Mouse (Mus musculus) neural tube, embryonic 11.5 days (tissue): ENCODE results near the gene Pcsk1n. TPM values are rescaled to one million over a fixed set of nuclear protein-coding genes. Genes with fewer than 3 reads are reported as not detected.
A peak's percentile ranks its signal among the peaks of the same experiment; 100 is the strongest.
"Not testable (repeated sequence)": the region's sequence is repeated elsewhere in the genome, so short reads cannot be mapped to it uniquely, and the experiment has no call there.

ENCODE experiments used
- ATAC-seq: fragments of 200-750 bp; cut with Nextera tagmentation; 2 replicates; pipeline ENCODE4 v1.8.0; 2017; ENCODE audit warnings: moderate number of reproducible peaks, mild to moderate bottlenecking, moderate TSS enrichment, moderate library complexity; ENCODE audit not compliant: insufficient read depth, low FRiP score, low TSS enrichment
- DNase-seq: peaks from one replicate; pipeline ENCODE4 v3.0.0-alpha.2; 2015; ENCODE audit warnings: low spot score
- H3K27ac ChIP-seq: fragments of 300-500 bp; sonication (generic); 2 replicates; pipeline ENCODE4 v1.5.1; 2014; ENCODE audit warnings: low read depth, mild to moderate bottlenecking, low read length
- H3K27me3 ChIP-seq: fragments of 300-500 bp; sonication (generic); 2 replicates; pipeline ENCODE4 v1.6.1; 2014; ENCODE audit warnings: mild to moderate bottlenecking, low read length, mixed read lengths; ENCODE audit not compliant: control insufficient read depth, insufficient read depth
- H3K36me3 ChIP-seq: fragments of 300-500 bp; sonication (generic); 2 replicates; pipeline ENCODE4 v1.6.1; 2014; ENCODE audit warnings: mild to moderate bottlenecking, low read length, moderate library complexity, mixed read lengths; ENCODE audit not compliant: control insufficient read depth, insufficient read depth
- H3K4me1 ChIP-seq: fragments of 300-500 bp; sonication (generic); 2 replicates; pipeline ENCODE4 v1.6.1; 2014; ENCODE audit warnings: low read length, mixed read lengths; ENCODE audit not compliant: control insufficient read depth, insufficient read depth
- H3K4me2 ChIP-seq: fragments of 300-500 bp; sonication (generic); 2 replicates; pipeline ENCODE4 v1.6.1; 2014; ENCODE audit warnings: low read depth, mild to moderate bottlenecking, moderate library complexity
- H3K4me3 ChIP-seq: fragments of 300-500 bp; sonication (generic); 2 replicates; pipeline ENCODE4 v1.5.1; 2014; ENCODE audit warnings: low read depth, low read length
- H3K9ac ChIP-seq: fragments of 300-500 bp; sonication (generic); 2 replicates; pipeline ENCODE4 v1.6.1; 2014; ENCODE audit warnings: mild to moderate bottlenecking, low read length
- H3K9me3 ChIP-seq: fragments of 300-500 bp; sonication (generic); 2 replicates; pipeline ENCODE4 v1.6.1; 2016; ENCODE audit warnings: low read length; ENCODE audit not compliant: control insufficient read depth
- WGBS: fragments of 180-500 bp; shearing (Covaris S2); extraction: QIAGEN DNeasy Blood & Tissue Kit; methylation state at CpG from one replicate; pipeline ENCODE4 v1.1.7; 2014; 5-methylcytosine and 5-hydroxymethylcytosine counted together
- polyA plus RNA-seq: library from polyadenylated mRNA; unstranded; fragments of >200 nt; fragmentation: Nextera tagmentation; extraction: Ambion mirVana; gene quantifications from 2 replicates; pipeline ENCODE4 v1.2.1, GENCODE M21; 2014

The Pcsk1n gene
- polyA plus RNA-seq, 1 experiment from 2014 or later = 33.1 TPM

- H3K27me3 ChIP-seq = no peaks in the 10 kb centered on the region
- peak within 1 kb of the TSS; percentile 49 for H3K4me2 ChIP-seq
- H3K9me3 ChIP-seq = no peaks in the 10 kb centered on the region
- peak within 1 kb of the TSS; percentile 58 for H3K9ac ChIP-seq
- WGBS = 14% methylated on average over 62 of the region's 62 CpGs
- DNase-seq = peak; percentile 89
- peak; percentile 99 for ATAC-seq
- H3K27ac ChIP-seq = 0 out of 2 replicates have a peak within 1 kb of the TSS, but pooled peaks have one; percentile 56
- H3K36me3 ChIP-seq = no peaks in the 10 kb centered on the region; the same call in 1 of the 2 replicates
- H3K4me3 ChIP-seq = peak within 1 kb of the TSS; percentile 54
- H3K4me1 ChIP-seq = no peaks in the 10 kb centered on the region
These were observed 20.4 kb upstream of the Pcsk1n start, which contains the start of the genes Pqbp1 and Timm17b for GRCm38 (mm10) chrX:7898880-7899874. Gene Pqbp1 (minus strand): TSS chrX:7899269. Gene Timm17b (plus strand): TSS chrX:7899357.

DNA sequence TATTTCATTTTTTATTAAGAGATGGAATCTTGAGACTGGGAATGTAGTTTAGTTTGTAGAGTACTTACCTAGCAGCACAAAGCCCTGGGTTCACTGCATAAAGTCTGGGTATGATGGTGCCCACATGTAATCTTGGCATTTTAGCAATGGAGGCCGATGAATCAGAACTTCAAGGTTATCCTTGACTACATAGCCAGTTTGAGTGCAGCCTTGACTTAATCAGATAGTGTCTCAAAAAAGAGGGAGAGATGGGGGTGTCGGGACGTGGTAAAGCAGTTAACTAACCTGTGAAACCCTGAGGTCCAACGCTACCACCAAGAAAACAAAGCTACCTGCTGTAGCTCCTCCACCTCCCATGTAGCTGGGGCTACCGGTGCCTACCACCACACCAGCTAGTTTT is 15.2 kb upstream of the Pcsk1n start:
- Histone ChIP-seq H3K4me2 (no peak overlapping the region), H3K9me3 (no peaks in the 10 kb centered on the region), H3K27ac (no peak overlapping the region), H3K4me3 (no peak overlapping the region), H3K27me3 (no peaks in the 10 kb centered on the region), H3K9ac (no peak overlapping the region), H3K36me3 (no peaks in the 10 kb centered on the region; the same call in 1 of the 2 replicates), H3K4me1 (no peaks in the 10 kb centered on the region)
- ATAC-seq = no peak
- 92% methylated on average over 5 of the region's 5 CpGs for WGBS
- no peak for DNase-seq

GRCm38 (mm10) chrX:7907735-7908134 is 11.9 kb upstream of the Pcsk1n start, which contains the start of gene Gm10491:
Gene Gm10491 (minus strand): TSS chrX:7907835.
- ATAC-seq = no peak
- no peak within 1 kb of the TSS for H3K4me2 ChIP-seq
- H3K9me3 ChIP-seq = no peaks in the 10 kb centered on the region
- no peak within 1 kb of the TSS for H3K9ac ChIP-seq
- H3K27me3 ChIP-seq = no peaks in the 10 kb centered on the region
- no peak within 1 kb of the TSS for H3K4me3 ChIP-seq
- DNase-seq = no peak
- H3K4me1 ChIP-seq = no peaks in the 10 kb centered on the region
- WGBS = 83% methylated on average over 5 of the region's 5 CpGs
- H3K27ac ChIP-seq = no peak within 1 kb of the TSS
- no peaks in the 10 kb centered on the region; the same call in 1 of the 2 replicates for H3K36me3 ChIP-seq

GRCm38 (mm10) chrX:7909242-7909641 is 10.4 kb upstream of the Pcsk1n start, which contains the start of gene Gm10490:
Gene Gm10490 (plus strand): TSS chrX:7909542.
- H3K27ac ChIP-seq, DNase-seq, ATAC-seq, H3K9me3 ChIP-seq, H3K27me3 ChIP-seq, H3K36me3 ChIP-seq, H3K4me1 ChIP-seq, H3K9ac ChIP-seq, H3K4me3 ChIP-seq, H3K4me2 ChIP-seq: not testable (repeated sequence)
- WGBS = 85% methylated on average over 4 of the region's 4 CpGs

DNA sequence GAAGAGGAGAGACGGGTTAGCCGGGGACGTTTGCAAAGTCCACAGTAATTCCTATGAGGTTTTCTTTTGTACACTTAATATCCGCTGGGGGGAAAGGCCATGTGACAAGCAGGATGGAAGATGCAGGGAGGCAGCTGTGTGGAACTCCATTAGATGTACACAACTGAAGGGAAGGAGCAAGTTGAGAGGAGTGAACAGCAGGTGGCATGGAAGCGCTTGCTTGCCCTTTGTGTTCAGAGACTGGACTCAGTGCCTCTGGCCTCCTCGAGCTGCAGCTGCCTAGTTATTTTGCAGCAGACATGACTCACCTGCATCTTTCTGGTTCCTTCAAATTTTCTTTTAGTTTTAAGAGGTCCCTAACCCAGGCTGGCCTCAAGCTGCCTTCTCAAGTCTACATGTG is 9.1 kb upstream of the Pcsk1n start:
- 68% methylated on average over 6 of the region's 6 CpGs for WGBS
- Histone ChIP-seq H3K4me2 (no peak overlapping the region), H3K27me3 (no peaks in the 10 kb centered on the region), H3K36me3 (no peaks in the 10 kb centered on the region; the same call in 1 of the 2 replicates), H3K4me3 (no peak overlapping the region), H3K27ac (no peak overlapping the region), H3K9me3 (no peaks in the 10 kb centered on the region), H3K4me1 (no peaks in the 10 kb centered on the region), H3K9ac (no peak overlapping the region)
- no peak for ATAC-seq
- DNase-seq = no peak

- not testable (repeated sequence) for H3K9me3 ChIP-seq, H3K4me2 ChIP-seq, H3K9ac ChIP-seq, H3K36me3 ChIP-seq, H3K4me1 ChIP-seq, H3K27me3 ChIP-seq, ATAC-seq, H3K4me3 ChIP-seq, H3K27ac ChIP-seq, DNase-seq
- 18% methylated on average over 3 of the region's 3 CpGs for WGBS
These were observed 4.0 kb upstream of the Pcsk1n start for GRCm38 (mm10) chrX:7915669-7916068.

- DNase-seq, H3K9ac ChIP-seq, H3K4me2 ChIP-seq, H3K27ac ChIP-seq, ATAC-seq, H3K36me3 ChIP-seq, H3K4me1 ChIP-seq, H3K4me3 ChIP-seq, H3K9me3 ChIP-seq: not testable (repeated sequence)
- H3K27me3 ChIP-seq = peaks cover 16% of the 10 kb centered on the region
- WGBS = 71% methylated on average over 6 of the region's 6 CpGs
These were observed 1.7 kb upstream of the Pcsk1n start for GRCm38 (mm10) chrX:7917960-7918359.

GRCm38 (mm10) chrX:7922032-7922431 is 2.4 kb downstream of the Pcsk1n start:
- Histone ChIP-seq H3K9ac (peak overlapping the region; percentile 32; the same call in 1 of the 2 replicates), H3K4me1 (no peaks in the 10 kb centered on the region), H3K27me3 (peaks cover 41% of the 10 kb centered on the region), H3K4me3 (peak overlapping the region; percentile 27), H3K27ac (no peak overlapping the region), H3K9me3 (no peaks in the 10 kb centered on the region), H3K36me3 (no peaks in the 10 kb centered on the region), H3K4me2 (peak overlapping the region; percentile 47)
- WGBS = 10% methylated on average over 38 of the region's 48 CpGs
- peak; percentile 15 for ATAC-seq
- DNase-seq = peak; percentile 25
